Mouse (Mus musculus) embryonic facial prominence, embryonic 12.5 days (tissue): Measurements from ENCODE around the gene Stra8. TPM values are rescaled to one million over a fixed set of nuclear protein-coding genes. Genes with fewer than 3 reads are reported as not detected.

Experiments
- ATAC-seq: fragments of 200-750 bp; cut with Nextera tagmentation; 2 replicates; pipeline ENCODE4 v1.8.0; 2017; ENCODE audit not compliant: insufficient number of reproducible peaks, insufficient read depth, low FRiP score, low TSS enrichment
- H3K27ac ChIP-seq: fragments of 300-500 bp; sonication (generic); 2 replicates; pipeline ENCODE4 v1.5.1; 2016; ENCODE audit warnings: mild to moderate bottlenecking
- H3K27me3 ChIP-seq: fragments of 300-500 bp; sonication (generic); 2 replicates; pipeline ENCODE4 v1.6.1; 2016; ENCODE audit warnings: mild to moderate bottlenecking, moderate library complexity
- H3K36me3 ChIP-seq: fragments of 300-500 bp; sonication (generic); 2 replicates; pipeline ENCODE4 v1.6.1; 2016; ENCODE audit warnings: mild to moderate bottlenecking
- H3K4me1 ChIP-seq: fragments of 300-500 bp; sonication (generic); 2 replicates; pipeline ENCODE4 v1.6.1; 2016
- H3K4me2 ChIP-seq: fragments of 300-500 bp; sonication (generic); replicated peaks from 2 replicates; pipeline ENCODE4 v1.6.1; 2016; ENCODE audit warnings: mild to moderate bottlenecking, moderate library complexity
- H3K4me3 ChIP-seq: fragments of 300-500 bp; sonication (generic); 2 replicates; pipeline ENCODE4 v1.5.1; 2016; ENCODE audit warnings: mild to moderate bottlenecking
- H3K9ac ChIP-seq: fragments of 300-500 bp; sonication (generic); 2 replicates; pipeline ENCODE4 v1.6.1; 2016; ENCODE audit warnings: mild to moderate bottlenecking, moderate library complexity
- H3K9me3 ChIP-seq: fragments of 300-500 bp; sonication (generic); 2 replicates; pipeline ENCODE4 v1.6.1; 2016; ENCODE audit warnings: mild to moderate bottlenecking, moderate library complexity
- WGBS: fragments of 180-500 bp; shearing (Covaris S2); methylation state at CpG from one replicate; pipeline ENCODE4 v1.1.7; 2016; 5-methylcytosine and 5-hydroxymethylcytosine counted together
- polyA plus RNA-seq: library from polyadenylated mRNA; unstranded; fragments of >200 nt; fragmentation: Nextera tagmentation; extraction: Ambion mirVana; gene quantifications from 2 replicates; pipeline ENCODE4 v1.2.1, GENCODE M21; 2016

Gene Stra8
- polyA plus RNA-seq, 1 experiment from 2014 or later = not detected

- Histone ChIP-seq H3K4me2 (no peak overlapping the region), H3K9me3 (no peaks in the 10 kb centered on the region), H3K4me1 (no peaks in the 10 kb centered on the region), H3K4me3 (no peak overlapping the region), H3K36me3 (peaks cover 56% of the 10 kb centered on the region), H3K9ac (no peak overlapping the region), H3K27ac (no peak overlapping the region), H3K27me3 (no peaks in the 10 kb centered on the region)
- WGBS = 86% methylated on average over 6 of the region's 6 CpGs
- ATAC-seq = no peak
Observed at GRCm38 (mm10) chr6:34904361-34904760, 15.6 kb upstream of the Stra8 start.

GRCm38 (mm10) chr6:34906125-34906524, 13.8 kb upstream of the Stra8 start:
- peaks cover 46% of the 10 kb centered on the region for H3K36me3 ChIP-seq
- no peaks in the 10 kb centered on the region for H3K9me3 ChIP-seq
- 77% methylated on average over 2 of the region's 2 CpGs for WGBS
- H3K4me3 ChIP-seq = no peak overlapping the region
- H3K4me1 ChIP-seq = peaks cover 6% of the 10 kb centered on the region
- no peak overlapping the region for H3K4me2 ChIP-seq
- H3K27me3 ChIP-seq = no peaks in the 10 kb centered on the region
- no peak overlapping the region for H3K9ac ChIP-seq
- no peak for ATAC-seq
- H3K27ac ChIP-seq = no peak overlapping the region

- Histone ChIP-seq H3K27ac (no peak overlapping the region), H3K4me3 (no peak overlapping the region), H3K4me2 (no peak overlapping the region), H3K36me3 (peaks cover 42% of the 10 kb centered on the region), H3K27me3 (no peaks in the 10 kb centered on the region), H3K9me3 (no peaks in the 10 kb centered on the region), H3K4me1 (peaks cover 6% of the 10 kb centered on the region), H3K9ac (no peak overlapping the region)
- WGBS = 93% methylated on average over 4 of the region's 4 CpGs
- ATAC-seq = no peak
Observed at GRCm38 (mm10) chr6:34906661-34907060, 13.3 kb upstream of the Stra8 start.

- Histone ChIP-seq H3K9ac (no peak overlapping the region), H3K36me3 (peaks cover 38% of the 10 kb centered on the region), H3K4me2 (no peak overlapping the region), H3K4me1 (peaks cover 6% of the 10 kb centered on the region), H3K4me3 (no peak overlapping the region), H3K27ac (no peak overlapping the region), H3K27me3 (no peaks in the 10 kb centered on the region), H3K9me3 (no peaks in the 10 kb centered on the region)
- 37% methylated on average over 2 of the region's 2 CpGs for WGBS
- no peak for ATAC-seq
Observed at GRCm38 (mm10) chr6:34907121-34907614, 12.8 kb upstream of the Stra8 start.

GRCm38 (mm10) chr6:34907696-34908260, 12.2 kb upstream of the Stra8 start:
- no peak for ATAC-seq
- Histone ChIP-seq H3K27me3 (no peaks in the 10 kb centered on the region), H3K4me1 (peaks cover 6% of the 10 kb centered on the region), H3K4me3 (no peak overlapping the region), H3K9ac (no peak overlapping the region), H3K27ac (no peak overlapping the region), H3K9me3 (no peaks in the 10 kb centered on the region), H3K4me2 (no peak overlapping the region), H3K36me3 (peaks cover 38% of the 10 kb centered on the region)
- WGBS = 76% methylated on average over 18 of the region's 18 CpGs

- 56% methylated on average over 8 of the region's 8 CpGs for WGBS
Observed at GRCm38 (mm10) chr6:34909631-34910345, 10.2 kb upstream of the Stra8 start.

GRCm38 (mm10) chr6:34910371-34911219, 9.4 kb upstream of the Stra8 start, which contains the start of gene Wdr91:
Gene Wdr91 (minus strand): TSS chr6:34910876.
- ATAC-seq = peak; percentile 89
- H3K4me2 ChIP-seq = peak within 1 kb of the TSS; percentile 71
- H3K4me3 ChIP-seq = peak within 1 kb of the TSS; percentile 62
- H3K9ac ChIP-seq = peak within 1 kb of the TSS; percentile 67
- H3K27ac ChIP-seq = peak within 1 kb of the TSS; percentile 71
- no peaks in the 10 kb centered on the region for H3K27me3 ChIP-seq
- no peaks in the 10 kb centered on the region for H3K9me3 ChIP-seq
- WGBS = under 1% methylated on average over 63 of the region's 64 CpGs
- peaks cover 23% of the 10 kb centered on the region for H3K36me3 ChIP-seq
- peaks cover 6% of the 10 kb centered on the region for H3K4me1 ChIP-seq

More at GRCm38 (mm10) chr6:34909631-34910345, 10.2 kb upstream of the Stra8 start:
- Histone ChIP-seq H3K27ac (peak overlapping the region; percentile 71; the same call in 1 of the 2 replicates), H3K27me3 (no peaks in the 10 kb centered on the region), H3K9me3 (no peaks in the 10 kb centered on the region), H3K4me1 (peaks cover 6% of the 10 kb centered on the region), H3K9ac (peak overlapping the region; percentile 67), H3K4me3 (peak overlapping the region; percentile 62), H3K4me2 (peak overlapping the region; percentile 71), H3K36me3 (peaks cover 28% of the 10 kb centered on the region)
- no peak for ATAC-seq

- WGBS = 81% methylated on average over 13 of the region's 13 CpGs
- H3K36me3 ChIP-seq = no peaks in the 10 kb centered on the region
- H3K27ac ChIP-seq = no peak overlapping the region
- H3K4me3 ChIP-seq = no peak overlapping the region
- H3K9ac ChIP-seq = no peak overlapping the region
- ATAC-seq = no peak
- H3K27me3 ChIP-seq = no peaks in the 10 kb centered on the region
- H3K4me1 ChIP-seq = peaks cover 6% of the 10 kb centered on the region
- no peaks in the 10 kb centered on the region for H3K9me3 ChIP-seq
- no peak overlapping the region for H3K4me2 ChIP-seq
Observed at GRCm38 (mm10) chr6:34913341-34914040, 6.5 kb upstream of the Stra8 start.

GRCm38 (mm10) chr6:34914462-34914861, 5.5 kb upstream of the Stra8 start:
- H3K9me3 ChIP-seq = no peaks in the 10 kb centered on the region
- ATAC-seq = no peak
- WGBS = 82% methylated on average over 3 of the region's 3 CpGs

GRCm38 (mm10) chr6:34919146-34919545, 817 bp upstream of the Stra8 start:
- Histone ChIP-seq H3K4me1 (peaks cover 3% of the 10 kb centered on the region), H3K4me3 (no peak overlapping the region), H3K9me3 (no peaks in the 10 kb centered on the region), H3K4me2 (no peak overlapping the region), H3K27me3 (no peaks in the 10 kb centered on the region), H3K9ac (no peak overlapping the region), H3K36me3 (no peaks in the 10 kb centered on the region), H3K27ac (no peak overlapping the region)
- no peak for ATAC-seq
- 56% methylated on average over 7 of the region's 7 CpGs for WGBS

More at GRCm38 (mm10) chr6:34914462-34914861, 5.5 kb upstream of the Stra8 start:
- Histone ChIP-seq H3K27ac (no peak overlapping the region), H3K9ac (no peak overlapping the region), H3K4me1 (peaks cover 6% of the 10 kb centered on the region), H3K4me2 (no peak overlapping the region), H3K36me3 (no peaks in the 10 kb centered on the region), H3K27me3 (no peaks in the 10 kb centered on the region), H3K4me3 (no peak overlapping the region)

- H3K9ac ChIP-seq = no peak overlapping the region
- H3K4me1 ChIP-seq = peaks cover 3% of the 10 kb centered on the region
- no peak overlapping the region for H3K27ac ChIP-seq
- WGBS = 91% methylated on average over 12 of the region's 12 CpGs
- H3K4me3 ChIP-seq = no peak overlapping the region
- no peaks in the 10 kb centered on the region for H3K9me3 ChIP-seq
- H3K27me3 ChIP-seq = no peaks in the 10 kb centered on the region
- no peaks in the 10 kb centered on the region for H3K36me3 ChIP-seq
- no peak for ATAC-seq
- no peak overlapping the region for H3K4me2 ChIP-seq
Observed at GRCm38 (mm10) chr6:34920631-34921030, 668 bp downstream of the Stra8 start.
